10 mouse cellular contexts compared by ENCODE assay signal in the genomic region with DNA sequence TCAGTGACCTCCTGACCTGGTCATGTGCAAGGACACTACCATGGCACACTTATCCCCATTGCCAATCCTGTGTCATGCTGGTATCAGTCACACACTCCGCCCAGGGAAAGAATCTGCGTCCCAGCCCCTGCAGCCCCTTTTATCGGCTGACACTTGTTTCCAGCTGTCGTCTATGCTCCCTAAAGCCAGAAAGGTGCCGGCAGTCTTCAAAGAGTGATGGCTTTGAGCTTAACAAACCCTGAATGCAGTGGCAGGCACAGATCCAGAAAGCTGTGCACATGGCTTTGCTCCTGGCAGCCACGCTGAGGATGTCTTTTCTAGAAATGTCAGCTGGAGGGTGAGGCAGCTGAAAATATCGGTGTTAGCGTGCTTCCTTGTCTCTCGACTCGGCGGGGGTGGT.
DNase-seq lines count a peak whose midpoint lies in the region; ATAC-seq and TF ChIP-seq lines count a peak whose summit lies in the region.
"Had no signal": no experiment of that assay in that cellular context is flagged by ENCODE, and none has a peak within 500 bp of the region (broad histone marks: within the 10 kb centered on the region; RNA-seq: fewer than 3 reads in every experiment).

No protein-coding gene starts in this region.

- H3K27me3 ChIP-seq in kidney, adult 2 months (replicated peaks; ENCODE audit: control insufficient read depth, insufficient read depth, low read length): no peaks in the 10 kb centered on the region
- H3K27me3 ChIP-seq in kidney, embryonic 15.5 days: no peaks in the 10 kb centered on the region
- H3K27me3 ChIP-seq in liver, embryonic 11.5 days (replicated peaks; ENCODE audit: control insufficient read depth, insufficient read depth, low read length): no peaks in the 10 kb centered on the region

- no peak overlapping the region for H3K4me2 ChIP-seq in kidney, embryonic 15.5 days
- no peak overlapping the region for H3K4me2 ChIP-seq in liver, embryonic 11.5 days
- H3K4me2 ChIP-seq: midbrain, embryonic 12.5 days had no signal

- no peak for TF ChIP-seq CTCF in kidney, adult 2 months (conservative IDR thresholded peaks at IDR 0.05; ENCODE audit: insufficient read depth, insufficient read length, low read depth, low read length)
- no peak for TF ChIP-seq CTCF in lung, adult 2 months (IDR thresholded peaks at IDR 0.05; ENCODE audit: insufficient read depth, low read length)

- no peaks in the 10 kb centered on the region for H3K9me3 ChIP-seq in kidney, embryonic 15.5 days (replicated peaks)
- H3K9me3 ChIP-seq in liver, embryonic 11.5 days (ENCODE audit: control insufficient read depth, low read length): no peaks in the 10 kb centered on the region
- H3K9me3 ChIP-seq: midbrain, embryonic 12.5 days had no signal

- H3K4me3 ChIP-seq in kidney, adult 2 months (ENCODE audit: insufficient read depth, low read depth, low read length): no peak overlapping the region
- no peak overlapping the region for H3K4me3 ChIP-seq in kidney, embryonic 15.5 days (replicated peaks)
- no peak overlapping the region for H3K4me3 ChIP-seq in liver, embryonic 11.5 days (ENCODE audit: low read depth, low read length)
- H3K4me3 ChIP-seq in lung, adult 2 months (replicated peaks; ENCODE audit: extremely low read depth, low read depth, low read length): no peak overlapping the region
- H3K4me3 ChIP-seq: midbrain, embryonic 12.5 days had no signal

- TF ChIP-seq POLR2A in kidney, adult 2 months (IDR thresholded peaks at IDR 0.05; ENCODE audit: low read depth, low read length): no peak
- no peak for TF ChIP-seq POLR2A in lung, adult 2 months (IDR thresholded peaks at IDR 0.05; ENCODE audit: borderline replicate concordance, extremely low read depth, low read depth, low read length)

- WGBS in kidney, adult 2 months: 58% methylated on average over 11 of the region's 11 CpGs
- 52% methylated on average over 11 of the region's 11 CpGs for WGBS in kidney, embryonic 15.5 days
- 38% methylated on average over 11 of the region's 11 CpGs for WGBS in liver, embryonic 11.5 days
- 42% methylated on average over 11 of the region's 11 CpGs for WGBS in lung, adult 2 months

- no peaks in the 10 kb centered on the region for H3K36me3 ChIP-seq in kidney, adult 2 months (ENCODE audit: control insufficient read depth, insufficient read depth, low read length)
- H3K36me3 ChIP-seq in kidney, embryonic 15.5 days: no peaks in the 10 kb centered on the region
- no peaks in the 10 kb centered on the region for H3K36me3 ChIP-seq in liver, embryonic 11.5 days (ENCODE audit: control insufficient read depth, insufficient read depth, low read length)
- H3K36me3 ChIP-seq: midbrain, embryonic 12.5 days had no signal

- DNase-seq in adrenal gland, postnatal 10 days: peak; percentile 53
- DNase-seq in adrenal gland, adult 8-10 months: no peak
- DNase-seq in kidney, adult 2 months: peak; percentile 33
- DNase-seq in MN1 (ENCODE audit: low spot score): peak; percentile 38
- DNase-seq in liver, embryonic 11.5 days (ENCODE audit: low spot score): no peak
- no peak for DNase-seq in urinary bladder, postnatal 14 days (ENCODE audit: low spot score)
- no peak for DNase-seq in lung, adult 2 months
- DNase-seq: cerebellum, adult 9-11 months had no signal

- no peak for ATAC-seq in kidney, embryonic 15.5 days (replicated peaks; ENCODE audit: low FRiP score)
- ATAC-seq in liver, embryonic 11.5 days (replicated peaks; ENCODE audit: low FRiP score): peak; percentile 37

- no peak overlapping the region for H3K9ac ChIP-seq in kidney, embryonic 15.5 days
- H3K9ac ChIP-seq in liver, embryonic 11.5 days (ENCODE audit: low read depth, low read length): no peak overlapping the region
- H3K9ac ChIP-seq: midbrain, embryonic 12.5 days had no signal

- H3K4me1 ChIP-seq in kidney, adult 2 months (ENCODE audit: control insufficient read depth, insufficient read depth, low read length): peaks cover 7% of the 10 kb centered on the region
- peaks cover 28% of the 10 kb centered on the region for H3K4me1 ChIP-seq in kidney, embryonic 15.5 days
- H3K4me1 ChIP-seq in liver, embryonic 11.5 days (replicated peaks; ENCODE audit: control insufficient read depth, insufficient read depth, low read length): peaks cover 7% of the 10 kb centered on the region
- H3K4me1 ChIP-seq in lung, adult 2 months (ENCODE audit: control insufficient read depth, insufficient read depth, low read length): peaks cover 24% of the 10 kb centered on the region

- no peak overlapping the region for H3K27ac ChIP-seq in kidney, adult 2 months (ENCODE audit: insufficient read depth, low read depth, low read length)
- no peak overlapping the region for H3K27ac ChIP-seq in kidney, embryonic 15.5 days
- no peak overlapping the region for H3K27ac ChIP-seq in liver, embryonic 11.5 days (ENCODE audit: low read depth, low read length)
- H3K27ac ChIP-seq: midbrain, embryonic 12.5 days had no signal

Comparison
In these comparisons a context has a peak if more than half of its experiments do, and no peak if none do; other contexts are left out.
1. DNase-seq: peak in adrenal gland, postnatal 10 days (single experiment), kidney, adult 2 months (single experiment) and MN1 (single experiment); none in adrenal gland, adult 8-10 months (single experiment), liver, embryonic 11.5 days (single experiment), urinary bladder, postnatal 14 days (single experiment) and lung, adult 2 months (single experiment).